Mouse (Mus musculus): Measurements from ENCODE around the gene Pbx1.

- no peak for TF ChIP-seq POLR2A (IDR thresholded peaks at IDR 0.05; ENCODE audit: extremely low read depth, insufficient read depth, low read length)
- no peak for TF ChIP-seq CTCF (IDR thresholded peaks at IDR 0.05; ENCODE audit: low read depth, low read length)
Observed at GRCm38 (mm10) chr1:168169052-168169779, 262.9 kb downstream of the Pbx1 start.
